Mouse (Mus musculus) heart, embryonic 14.5 days (tissue): ENCODE results near the gene Col2a1. TPM values are rescaled to one million over a fixed set of nuclear protein-coding genes. Genes with fewer than 3 reads are reported as not detected.

Experiments used
- ATAC-seq: fragments of 200-750 bp; cut with Nextera tagmentation; 2 replicates; pipeline ENCODE4 v1.8.0; 2017; ENCODE audit warnings: low read depth, moderate TSS enrichment; ENCODE audit not compliant: insufficient number of reproducible peaks, insufficient read depth, low FRiP score
- H3K27ac ChIP-seq, 2 experiments: fragments of 200-500 bp in 1 of 2; fragments of 300-500 bp in 1 of 2; sonication (generic) in 1 of 2; replicated peaks in 1 of 2; 2 replicates each; pipeline ENCODE4 v1.5.1; 2012 to 2014; ENCODE audit warnings: low read depth in 2 of 2, low read length in 2 of 2, control low read depth in 1 of 2, mild to moderate bottlenecking in 1 of 2, mixed read lengths in 1 of 2; ENCODE audit not compliant: control insufficient read depth in 1 of 2, insufficient read depth in 1 of 2
- H3K27me3 ChIP-seq: fragments of 300-500 bp; sonication (generic); 2 replicates; pipeline ENCODE4 v1.6.1; 2014; ENCODE audit warnings: mild to moderate bottlenecking, low read length, control low read depth; ENCODE audit not compliant: control insufficient read depth, insufficient read depth
- H3K36me3 ChIP-seq: fragments of 300-500 bp; sonication (generic); 2 replicates; pipeline ENCODE4 v1.6.1; 2014; ENCODE audit warnings: mild to moderate bottlenecking, control low read depth, low read length, mixed read lengths; ENCODE audit not compliant: control insufficient read depth, insufficient read depth
- H3K4me1 ChIP-seq, 2 experiments: fragments of 200-500 bp in 1 of 2; fragments of 300-500 bp in 1 of 2; sonication (generic) in 1 of 2; 2 replicates each; pipeline ENCODE4 v1.6.1; 2012 to 2014; ENCODE audit warnings: low read length in 2 of 2, control low read depth in 1 of 2, mixed read lengths in 1 of 2; ENCODE audit not compliant: control insufficient read depth in 2 of 2, insufficient read depth in 2 of 2
- H3K4me2 ChIP-seq: fragments of 300-500 bp; sonication (generic); 2 replicates; pipeline ENCODE4 v1.6.1; 2014; ENCODE audit warnings: mild to moderate bottlenecking, low read length
- H3K4me3 ChIP-seq, 2 experiments: fragments of 200-500 bp in 1 of 2; fragments of 300-500 bp in 1 of 2; sonication (generic) in 1 of 2; 2 replicates each; pipeline ENCODE4 v1.5.1; 2012 to 2014; ENCODE audit warnings: low read length in 2 of 2, mild to moderate bottlenecking in 2 of 2, control low read depth in 1 of 2, low read depth in 1 of 2, moderate library complexity in 1 of 2; ENCODE audit not compliant: control insufficient read depth in 1 of 2, insufficient read depth in 1 of 2
- H3K9ac ChIP-seq: fragments of 300-500 bp; sonication (generic); 2 replicates; pipeline ENCODE4 v1.6.1; 2014; ENCODE audit warnings: mild to moderate bottlenecking, low read length
- H3K9me3 ChIP-seq: fragments of 300-500 bp; sonication (generic); 2 replicates; pipeline ENCODE4 v1.6.1; 2016; ENCODE audit warnings: low read length, control low read depth; ENCODE audit not compliant: control insufficient read depth
- WGBS: fragments of 180-500 bp; shearing (Covaris S2); extraction: QIAGEN DNeasy Blood & Tissue Kit; methylation state at CpG from one replicate; pipeline ENCODE4 v1.1.7; 2014; 5-methylcytosine and 5-hydroxymethylcytosine counted together
- polyA plus RNA-seq: library from polyadenylated mRNA; unstranded; fragments of >200 nt; fragmentation: Nextera tagmentation; extraction: Ambion mirVana; gene quantifications from 2 replicates; pipeline ENCODE4 v1.2.1, GENCODE M21; 2014

Gene Col2a1
- polyA plus RNA-seq, 1 experiment from 2014 or later, result 13.3 TPM

- Histone ChIP-seq H3K9me3 (no peaks in the 10 kb centered on the region), H3K36me3 (no peaks in the 10 kb centered on the region), H3K4me2 (no peak overlapping the region), H3K27ac (no peak overlapping the region), H3K27me3 (peaks cover 9% of the 10 kb centered on the region), H3K9ac (no peak overlapping the region), H3K4me3 (no peak overlapping the region), H3K4me1 (no peaks in the 10 kb centered on the region; a peak in 1 of 4 replicates)
- ATAC-seq, result no peak
- 73% methylated on average over 11 of the region's 11 CpGs for WGBS
Observed at GRCm38 (mm10) chr15:97945656-97946315, 58.7 kb downstream of the Col2a1 start.

- Histone ChIP-seq H3K9ac (no peak overlapping the region), H3K4me2 (no peak overlapping the region), H3K27ac (no peak overlapping the region), H3K36me3 (no peaks in the 10 kb centered on the region), H3K4me3 (no peak overlapping the region), H3K9me3 (no peaks in the 10 kb centered on the region), H3K4me1 (no peaks in the 10 kb centered on the region; a peak in 1 of 4 replicates), H3K27me3 (peaks cover 9% of the 10 kb centered on the region)
- 69% methylated on average over 11 of the region's 11 CpGs for WGBS
- no peak for ATAC-seq
Observed at GRCm38 (mm10) chr15:97944919-97945574, 59.4 kb downstream of the Col2a1 start.

GRCm38 (mm10) chr15:97943356-97943755 lies 61.1 kb downstream of the Col2a1 start:
- Histone ChIP-seq H3K36me3 (no peaks in the 10 kb centered on the region), H3K4me2 (no peak overlapping the region), H3K27me3 (no peaks in the 10 kb centered on the region), H3K9ac (no peak overlapping the region), H3K4me3 (no peak overlapping the region), H3K4me1 (peaks cover 4 to 6% of the 10 kb centered on the region in 2 experiments), H3K9me3 (no peaks in the 10 kb centered on the region), H3K27ac (no peak overlapping the region)
- no peak for ATAC-seq
- WGBS, result 75% methylated on average over 8 of the region's 8 CpGs

- no peak overlapping the region for H3K27ac ChIP-seq
- H3K4me1 ChIP-seq, result peaks cover 7 to 10% of the 10 kb centered on the region in 2 experiments
- ATAC-seq, result no peak
- H3K36me3 ChIP-seq, result no peaks in the 10 kb centered on the region
- H3K9me3 ChIP-seq, result no peaks in the 10 kb centered on the region
- H3K4me2 ChIP-seq, result no peak overlapping the region
- no peak overlapping the region for H3K9ac ChIP-seq
- 86% methylated on average over 8 of the region's 8 CpGs for WGBS
- no peak overlapping the region for H3K4me3 ChIP-seq
- H3K27me3 ChIP-seq, result no peaks in the 10 kb centered on the region
Observed at GRCm38 (mm10) chr15:97942538-97942937, 62.0 kb downstream of the Col2a1 start.

- Histone ChIP-seq H3K36me3 (no peaks in the 10 kb centered on the region), H3K27ac (no peak overlapping the region), H3K4me3 (no peak overlapping the region), H3K27me3 (no peaks in the 10 kb centered on the region), H3K9ac (no peak overlapping the region), H3K4me2 (no peak overlapping the region), H3K4me1 (peaks cover 7 to 10% of the 10 kb centered on the region in 2 experiments), H3K9me3 (no peaks in the 10 kb centered on the region)
- WGBS, result 94% methylated on average over 2 of the region's 2 CpGs
- no peak for ATAC-seq
Observed at GRCm38 (mm10) chr15:97941306-97941705, 63.2 kb downstream of the Col2a1 start.

- WGBS, result 79% methylated on average over 2 of the region's 2 CpGs
- no peaks in the 10 kb centered on the region for H3K27me3 ChIP-seq
- no peak overlapping the region for H3K27ac ChIP-seq
- H3K9me3 ChIP-seq, result no peaks in the 10 kb centered on the region
- no peaks in the 10 kb centered on the region for H3K36me3 ChIP-seq
- H3K9ac ChIP-seq, result no peak overlapping the region
- no peak overlapping the region for H3K4me3 ChIP-seq
- no peak overlapping the region for H3K4me2 ChIP-seq
- no peak for ATAC-seq
- peaks cover 7 to 10% of the 10 kb centered on the region in 2 experiments for H3K4me1 ChIP-seq
Observed at GRCm38 (mm10) chr15:97940088-97940487, 64.4 kb downstream of the Col2a1 start.

GRCm38 (mm10) chr15:97938580-97938979 lies 65.9 kb downstream of the Col2a1 start:
- no peak overlapping the region for H3K27ac ChIP-seq
- WGBS, result 53% methylated on average over 6 of the region's 6 CpGs
- no peak for ATAC-seq

More at GRCm38 (mm10) chr15:97938580-97938979, 65.9 kb downstream of the Col2a1 start:
- no peaks in the 10 kb centered on the region for H3K27me3 ChIP-seq
- no peak overlapping the region for H3K4me2 ChIP-seq
- no peak overlapping the region for H3K9ac ChIP-seq
- H3K4me3 ChIP-seq, result no peak overlapping the region
- no peaks in the 10 kb centered on the region for H3K9me3 ChIP-seq
- peaks cover 10% of the 10 kb centered on the region in 2 experiments for H3K4me1 ChIP-seq
- no peaks in the 10 kb centered on the region for H3K36me3 ChIP-seq
